Mouse (Mus musculus): ENCODE measurements at regions not wholly inside any gene's neighbourhood (a gene's known extent, or its start where the extent isn't known, plus 50 kb on each side); places are given as distances from the start of the nearest gene placed in this dataset.

DNA sequence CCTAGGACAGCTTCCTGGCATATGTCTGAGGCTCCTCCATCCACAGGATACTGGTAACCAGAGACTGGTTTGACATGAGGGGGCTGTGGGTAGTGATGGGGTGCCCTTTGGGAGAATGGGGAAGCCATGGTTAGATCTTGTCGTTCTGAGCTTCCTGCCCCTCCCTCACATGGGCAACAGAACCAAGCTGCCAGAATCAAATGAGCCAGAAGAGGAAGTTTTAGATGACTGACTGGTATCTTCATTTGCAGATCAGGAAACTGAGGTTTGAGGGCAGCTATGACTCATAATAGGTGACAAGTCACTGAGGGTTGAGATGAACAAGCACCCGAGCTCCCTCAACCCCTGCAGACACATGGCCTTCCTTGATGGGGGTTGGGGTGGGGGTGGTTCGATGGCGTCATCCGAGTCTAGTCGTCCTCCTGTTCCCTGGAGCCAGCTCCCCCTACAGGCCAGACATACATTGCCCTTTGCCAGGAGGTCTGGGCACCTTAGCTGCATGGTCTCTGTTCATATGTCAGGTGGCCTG lies 204.7 kb downstream of the Uaca start:
- TF ChIP-seq CTCF (IDR thresholded peaks at IDR 0.05; ENCODE audit: low read depth, low read length) (peak; percentile 76), POLR2A (IDR thresholded peaks at IDR 0.05; ENCODE audit: borderline replicate concordance, low read depth, low read length) (no peak)

Measured in bone marrow macrophage, adult 2 months (primary cell).